Mouse (Mus musculus) MEL (cell line): ENCODE measurements around the gene Stk4. TPM values are rescaled to one million over a fixed set of nuclear protein-coding genes. Genes with fewer than 3 reads are reported as not detected.

ENCODE experiments used
- DNase-seq: peaks from one replicate; pipeline ENCODE4 v3.0.0; 2011; ENCODE audit warnings: low read depth, low spot score
- H3K27ac ChIP-seq: 2 replicates; pipeline ENCODE4 v1.5.1; 2012; ENCODE audit warnings: low read depth, mild to moderate bottlenecking, control low read depth, low read length, moderate library complexity; ENCODE audit not compliant: control insufficient read depth
- H3K27me3 ChIP-seq, 2 experiments: fragments of 150-350 bp in 1 of 2; sonication (generic) in 1 of 2; 2 replicates each; pipeline ENCODE4 v1.6.1; 2012; ENCODE audit warnings: low read length in 2 of 2, mild to moderate bottlenecking in 2 of 2, improper control_type of control experiment in 1 of 2, moderate library complexity in 1 of 2; ENCODE audit not compliant: insufficient read depth in 2 of 2, control insufficient read depth in 1 of 2
- H3K36me3 ChIP-seq, 2 experiments: 2 replicates each; pipeline ENCODE4 v1.6.1; 2012 to 2014; ENCODE audit warnings: low read length in 2 of 2, improper control_type of control experiment in 1 of 2, inconsistent platforms in 1 of 2, mild to moderate bottlenecking in 1 of 2; ENCODE audit not compliant: insufficient read depth in 2 of 2, control insufficient read depth in 1 of 2
- H3K4me1 ChIP-seq, 2 experiments: fragments of 150-350 bp in 1 of 2; sonication (generic) in 1 of 2; 2 replicates each; pipeline ENCODE4 v1.6.1; 2012; ENCODE audit warnings: low read length in 2 of 2, improper control_type of control experiment in 1 of 2, mild to moderate bottlenecking in 1 of 2; ENCODE audit not compliant: insufficient read depth in 2 of 2, control insufficient read depth in 1 of 2
- H3K4me3 ChIP-seq, 2 experiments: fragments of 150-350 bp in 1 of 2; sonication (generic) in 1 of 2; 2 replicates each; pipeline ENCODE4 v1.5.1; 2012; ENCODE audit warnings: low read depth in 2 of 2, low read length in 2 of 2, mild to moderate bottlenecking in 2 of 2, moderate library complexity in 2 of 2, control low read depth in 1 of 2, improper control_type of control experiment in 1 of 2; ENCODE audit not compliant: control insufficient read depth in 1 of 2, insufficient read depth in 1 of 2
- H3K79me2 ChIP-seq: 2 replicates; pipeline ENCODE4 v1.6.1; 2012; ENCODE audit warnings: mild to moderate bottlenecking, low read length, moderate library complexity; ENCODE audit not compliant: control insufficient read depth, poor library complexity, insufficient read depth
- H3K9ac ChIP-seq: 2 replicates; pipeline ENCODE4 v1.6.1; 2012; ENCODE audit warnings: low read depth, mild to moderate bottlenecking, control low read depth, low read length, moderate library complexity; ENCODE audit not compliant: control insufficient read depth, poor library complexity, severe bottlenecking
- H3K9me3 ChIP-seq: fragments of 150-350 bp; sonication (generic); replicated peaks from 2 replicates; pipeline ENCODE4 v1.6.1; 2012; ENCODE audit warnings: mild to moderate bottlenecking, low read length, improper control_type of control experiment, moderate library complexity; ENCODE audit not compliant: insufficient read depth
- BHLHE40 ChIP-seq: IDR thresholded peaks from 2 replicates; pipeline ENCODE4 v1.6.1; 2012; ENCODE audit warnings: low read depth, mild to moderate bottlenecking, inconsistent platforms, low read length, improper control_type of control experiment, borderline replicate concordance
- CHD1 ChIP-seq: IDR thresholded peaks from 2 replicates; pipeline ENCODE4 v1.6.1; 2012; ENCODE audit warnings: low read depth, mild to moderate bottlenecking, inconsistent platforms, low read length, improper control_type of control experiment
- CTCF ChIP-seq, 3 experiments: IDR thresholded peaks in 2 of 3; conservative IDR thresholded peaks in 1 of 3; 2 replicates each; pipeline ENCODE4 v1.5.1; 2011 to 2012; ENCODE audit warnings: low read length in 3 of 3, low read depth in 2 of 3, mild to moderate bottlenecking in 2 of 3, improper control_type of control experiment in 1 of 3, inconsistent platforms in 1 of 3, mixed read lengths in 1 of 3, moderate library complexity in 1 of 3; ENCODE audit not compliant: control insufficient read depth in 1 of 3, insufficient read depth in 1 of 3, poor library complexity in 1 of 3, severe bottlenecking in 1 of 3
- ETS1 ChIP-seq: IDR thresholded peaks from 2 replicates; pipeline ENCODE4 v1.6.1; 2012; ENCODE audit warnings: low read depth, mild to moderate bottlenecking, inconsistent platforms, low read length, improper control_type of control experiment, moderate library complexity
- GATA1 ChIP-seq: IDR thresholded peaks from 2 replicates; pipeline ENCODE4 v1.6.1; 2011; ENCODE audit warnings: low read depth, low read length, improper control_type of control experiment
- HCFC1 ChIP-seq: IDR thresholded peaks from 2 replicates; pipeline ENCODE4 v1.6.1; 2012; ENCODE audit warnings: low read depth, mild to moderate bottlenecking, inconsistent platforms, low read length, improper control_type of control experiment, moderate library complexity
- JUND ChIP-seq: IDR thresholded peaks from 2 replicates; pipeline ENCODE4 v1.6.1; 2011; ENCODE audit warnings: low read depth, mild to moderate bottlenecking, improper control_type of control experiment, low read length
- KAT2A ChIP-seq: conservative IDR thresholded peaks from 2 replicates; pipeline ENCODE4 v1.6.1; 2012; ENCODE audit warnings: low read depth, low read length, improper control_type of control experiment, inconsistent platforms
- MAZ ChIP-seq: IDR thresholded peaks from 2 replicates; pipeline ENCODE4 v1.6.1; 2012; ENCODE audit warnings: low read depth, mild to moderate bottlenecking, inconsistent platforms, low read length, improper control_type of control experiment
- MEF2A ChIP-seq: IDR thresholded peaks from 2 replicates; pipeline ENCODE4 v1.6.1; 2014; ENCODE audit warnings: low read depth, mild to moderate bottlenecking, inconsistent platforms, low read length, improper control_type of control experiment; ENCODE audit not compliant: poor library complexity, insufficient replicate concordance, severe bottlenecking; ENCODE audit errors: extremely low read depth
- MXI1 ChIP-seq: IDR thresholded peaks from 2 replicates; pipeline ENCODE4 v1.6.1; 2011; ENCODE audit warnings: mild to moderate bottlenecking, low read depth, low read length, improper control_type of control experiment
- NELFE ChIP-seq: IDR thresholded peaks from 2 replicates; pipeline ENCODE4 v1.6.1; 2011; ENCODE audit warnings: low read depth, low read length, improper control_type of control experiment
- NRF1 ChIP-seq: IDR thresholded peaks from 2 replicates; pipeline ENCODE4 v1.6.1; 2014; ENCODE audit warnings: low read depth, mild to moderate bottlenecking, inconsistent platforms, low read length, improper control_type of control experiment, moderate library complexity; ENCODE audit not compliant: poor library complexity, insufficient read depth, severe bottlenecking
- POLR2A ChIP-seq, 2 experiments: IDR thresholded peaks; 2 replicates each; pipeline ENCODE4 v1.6.1; 2011 to 2012; ENCODE audit warnings: low read length in 2 of 2, mild to moderate bottlenecking in 2 of 2, control low read depth in 1 of 2, improper control_type of control experiment in 1 of 2, low read depth in 1 of 2, moderate library complexity in 1 of 2; ENCODE audit not compliant: control insufficient read depth in 1 of 2, insufficient read depth in 1 of 2, poor library complexity in 1 of 2
- POLR2AphosphoS5 ChIP-seq: IDR thresholded peaks from 2 replicates; pipeline ENCODE4 v1.6.1; 2012; ENCODE audit warnings: low read depth, borderline replicate concordance, mild to moderate bottlenecking, inconsistent platforms, low read length, moderate library complexity, mixed read lengths
- RAD21 ChIP-seq: IDR thresholded peaks from 2 replicates; pipeline ENCODE4 v1.6.1; 2011; ENCODE audit warnings: mild to moderate bottlenecking, low read depth, low read length, improper control_type of control experiment
- RCOR1 ChIP-seq: IDR thresholded peaks from 2 replicates; pipeline ENCODE4 v1.6.1; 2012; ENCODE audit warnings: low read depth, mild to moderate bottlenecking, inconsistent platforms, low read length, improper control_type of control experiment
- TBP ChIP-seq: IDR thresholded peaks from 2 replicates; pipeline ENCODE4 v1.8.0; 2011; ENCODE audit warnings: low read depth, low read length, improper control_type of control experiment
- TCF12 ChIP-seq: IDR thresholded peaks from 2 replicates; pipeline ENCODE4 v1.6.1; 2014; ENCODE audit warnings: low read depth, mild to moderate bottlenecking, inconsistent platforms, low read length, improper control_type of control experiment, moderate library complexity
- UBTF ChIP-seq: IDR thresholded peaks from 2 replicates; pipeline ENCODE4 v1.6.1; 2012; ENCODE audit warnings: low read depth, mild to moderate bottlenecking, inconsistent platforms, low read length, improper control_type of control experiment, moderate library complexity, borderline replicate concordance; ENCODE audit not compliant: insufficient read depth
- USF1 ChIP-seq: IDR thresholded peaks from 2 replicates; pipeline ENCODE4 v1.6.1; 2014; ENCODE audit warnings: low read depth, mild to moderate bottlenecking, inconsistent platforms, low read length, improper control_type of control experiment, moderate library complexity
- ZMIZ1 ChIP-seq: IDR thresholded peaks from 2 replicates; pipeline ENCODE4 v1.6.1; 2012; ENCODE audit warnings: low read depth, mild to moderate bottlenecking, inconsistent platforms, low read length, improper control_type of control experiment, moderate library complexity
- polyA plus RNA-seq, 2 experiments: library from polyadenylated mRNA; stranded (reverse) in 1 of 2; unstranded in 1 of 2; fragments of >175 nt in 1 of 2; fragments of >200 nt in 1 of 2; gene quantifications; 2 replicates each; pipeline versions ENCODE4 v1.2.1 to v1.2.4; 2012; ENCODE audit warnings: low replicate concordance in 2 of 2, low read depth in 1 of 2; ENCODE audit not compliant: insufficient read length in 2 of 2, insufficient read depth in 1 of 2, missing spikeins in 1 of 2
- total RNA-seq: library from RNA; depleted of rRNA; stranded (reverse); fragments of 300-350 nt; gene quantifications from 2 replicates; pipeline ENCODE4 v1.2.3, GENCODE M21; 2012

Stk4 gene
- total and polyA plus RNA-seq, 3 experiments, result 46.8 to 56.1 TPM; not detected in 1

DNA sequence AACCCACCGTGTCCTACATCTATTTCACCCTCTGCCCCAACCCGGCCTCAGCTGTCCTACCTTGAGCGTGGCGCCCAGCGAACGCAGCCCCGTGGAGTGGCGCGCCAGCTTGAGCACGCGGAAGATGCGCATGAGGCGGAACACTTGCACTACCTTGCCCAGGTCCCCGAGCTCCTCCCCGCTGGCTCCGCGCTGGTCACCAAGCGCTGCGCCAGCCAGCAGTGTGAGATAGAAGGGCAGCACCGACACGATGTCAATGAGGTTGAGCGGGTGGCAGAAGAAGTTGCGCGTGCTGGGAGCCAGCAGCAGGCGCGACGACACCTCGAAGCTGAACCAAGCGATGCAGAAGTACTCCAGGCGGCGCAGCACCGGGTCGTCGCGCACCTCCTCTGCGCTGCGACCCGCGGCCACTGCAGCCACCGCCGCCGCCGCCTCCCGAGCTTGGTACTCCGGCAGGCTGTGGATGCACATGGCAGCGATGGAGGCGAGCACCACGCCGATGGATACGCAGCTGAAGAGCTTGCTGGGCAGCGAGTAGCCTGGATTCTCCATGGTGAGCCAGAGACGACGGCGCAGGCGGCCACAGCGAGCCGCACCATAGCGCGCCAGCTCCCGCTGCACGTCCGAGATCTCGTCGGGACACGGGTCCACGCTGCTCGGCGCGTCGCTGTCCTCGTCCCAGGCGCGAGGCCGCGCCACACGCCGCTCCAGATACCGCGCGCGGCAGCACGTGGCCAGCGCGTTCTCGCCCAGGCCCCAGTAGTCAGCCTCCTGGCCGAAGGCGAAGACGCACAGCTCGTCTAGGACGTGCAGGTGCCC lies 97.8 kb downstream of the Stk4 start:
- no peaks in the 10 kb centered on the region for H3K79me2 ChIP-seq
- H3K4me1 ChIP-seq, result no peaks in the 10 kb centered on the region; a peak in 1 of 4 replicates
- TF ChIP-seq BHLHE40 (no peak), POLR2AphosphoS5 (no peak)
- H3K9me3 ChIP-seq, result no peaks in the 10 kb centered on the region
- DNase-seq, result no peak
- no peak overlapping the region for H3K9ac ChIP-seq
- H3K4me3 ChIP-seq, result no peak overlapping the region
- H3K27ac ChIP-seq, result no peak overlapping the region
- peaks cover 0 to 3% of the 10 kb centered on the region in 2 experiments for H3K27me3 ChIP-seq
- H3K36me3 ChIP-seq, result peaks cover 0 to under 1% of the 10 kb centered on the region in 2 experiments; a peak in 2 of 4 replicates

DNA sequence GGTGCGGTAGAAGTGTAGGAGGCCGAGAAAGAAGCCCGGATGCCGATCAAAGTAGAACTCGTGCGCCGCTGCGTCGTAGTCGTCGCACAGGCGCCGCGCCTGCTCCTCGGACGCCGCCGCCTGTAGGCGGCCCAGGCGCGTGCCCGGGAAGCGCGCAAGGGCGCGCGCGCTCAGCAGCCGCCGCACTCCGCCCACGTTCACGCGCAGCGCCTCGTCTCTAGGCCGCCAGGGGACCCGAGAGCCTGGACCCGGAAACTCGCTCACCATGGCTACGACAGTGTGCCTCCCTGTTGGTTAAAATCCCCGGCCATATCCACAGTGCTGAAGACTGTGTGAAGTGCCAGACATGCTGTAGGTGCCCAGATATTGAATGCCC lies 98.4 kb downstream of the Stk4 start:
- Histone ChIP-seq H3K27ac (no peak overlapping the region), H3K9me3 (no peaks in the 10 kb centered on the region), H3K9ac (no peak overlapping the region), H3K79me2 (no peaks in the 10 kb centered on the region), H3K4me1 (peaks cover under 1 to 3% of the 10 kb centered on the region in 2 experiments), H3K36me3 (peaks cover 0 to 5% of the 10 kb centered on the region in 2 experiments; a peak in 2 of 4 replicates), H3K4me3 (no peak overlapping the region), H3K27me3 (peaks cover 0 to 3% of the 10 kb centered on the region in 2 experiments)
- no peak for DNase-seq
- TF ChIP-seq MAZ (no peak), JUND (no peak), RCOR1 (no peak), ZMIZ1 (no peak), POLR2A (IDR thresholded peaks at IDR 0.05; ENCODE audit: control insufficient read depth in 1 of 2, insufficient read depth in 1 of 2, low read depth in 1 of 2, low read length in 2 of 2, poor library complexity in 1 of 2) (no peak), CHD1 (no peak), RAD21 (no peak), TBP (no peak), MXI1 (no peak), BHLHE40 (no peak), ETS1 (no peak), NELFE (no peak), USF1 (no peak)

DNA sequence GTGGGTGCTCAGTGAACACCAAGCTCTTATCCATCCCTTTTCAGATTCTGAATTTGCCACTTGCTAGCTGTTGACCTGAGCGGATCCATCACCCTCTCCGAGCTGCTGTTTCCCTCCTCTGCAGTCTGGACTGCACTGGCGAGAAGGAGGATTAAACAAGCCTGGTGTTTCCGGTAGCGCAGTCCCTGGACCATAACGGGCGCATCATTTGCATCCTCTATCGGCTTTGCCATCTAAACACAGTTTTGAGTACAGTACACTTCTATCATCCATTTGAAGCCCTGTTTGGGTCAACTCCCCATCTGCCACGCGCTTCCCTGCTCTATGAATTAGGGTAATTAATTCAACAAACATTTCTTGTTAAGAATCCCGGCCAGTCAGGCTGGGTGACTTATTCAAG lies 100.2 kb downstream of the Stk4 start:
- H3K4me1 ChIP-seq, result peaks cover 7 to 10% of the 10 kb centered on the region in 2 experiments
- no peaks in the 10 kb centered on the region for H3K9me3 ChIP-seq

More for the DNA sequence above, 100.2 kb downstream of the Stk4 start:
- Histone ChIP-seq H3K27ac (no peak overlapping the region), H3K79me2 (no peaks in the 10 kb centered on the region), H3K36me3 (peaks cover 0 to 10% of the 10 kb centered on the region in 2 experiments; a peak in 2 of 4 replicates), H3K9ac (no peak overlapping the region), H3K4me3 (no peak overlapping the region), H3K27me3 (peaks cover 0 to 3% of the 10 kb centered on the region in 2 experiments)
- TF ChIP-seq KAT2A, result no peak
- no peak for TF ChIP-seq POLR2A (IDR thresholded peaks at IDR 0.05; ENCODE audit: control insufficient read depth in 1 of 2, insufficient read depth in 1 of 2, low read depth in 1 of 2, low read length in 2 of 2, poor library complexity in 1 of 2)
- TF ChIP-seq NRF1, result no peak
- no peak for TF ChIP-seq ETS1
- no peak for TF ChIP-seq MXI1
- no peak for TF ChIP-seq ZMIZ1
- no peak for TF ChIP-seq TCF12
- no peak for TF ChIP-seq GATA1
- TF ChIP-seq RAD21, result no peak
- no peak for TF ChIP-seq MEF2A
- TF ChIP-seq CTCF (IDR thresholded peaks at IDR 0.05 in 2 of 3, conservative IDR thresholded peaks at IDR 0.05 in 1 of 3; ENCODE audit: control insufficient read depth in 1 of 3, insufficient read depth in 1 of 3, low read depth in 2 of 3, low read length in 3 of 3, poor library complexity in 1 of 3, severe bottlenecking in 1 of 3), result no peak
- TF ChIP-seq POLR2AphosphoS5, result no peak
- no peak for TF ChIP-seq UBTF
- TF ChIP-seq HCFC1, result no peak
- DNase-seq, result no peak
